Mouse (Mus musculus): ENCODE results near the gene Ugt1a2.

The Ugt1a2 gene

DNA sequence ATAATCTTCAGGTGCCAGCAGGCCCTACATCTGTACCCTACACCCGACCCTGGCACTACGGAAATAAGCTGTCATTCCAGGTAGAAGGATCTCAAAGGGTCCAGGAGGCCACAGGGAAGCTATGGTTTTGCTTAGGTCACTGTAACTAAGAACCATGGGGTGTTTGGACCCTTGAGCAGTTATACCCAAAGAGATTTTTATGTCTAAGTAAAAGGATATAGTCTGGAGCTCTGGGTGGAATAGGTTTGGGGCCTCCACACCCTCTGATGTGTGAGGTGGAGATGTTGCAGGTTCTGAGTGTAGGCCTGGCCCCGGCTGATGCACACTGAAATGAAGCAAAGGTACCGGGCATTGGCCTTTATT is 33.8 kb downstream of the Ugt1a2 start:
- DNase-seq (ENCODE audit: low spot score in 2 of 2): no peak

DNA sequence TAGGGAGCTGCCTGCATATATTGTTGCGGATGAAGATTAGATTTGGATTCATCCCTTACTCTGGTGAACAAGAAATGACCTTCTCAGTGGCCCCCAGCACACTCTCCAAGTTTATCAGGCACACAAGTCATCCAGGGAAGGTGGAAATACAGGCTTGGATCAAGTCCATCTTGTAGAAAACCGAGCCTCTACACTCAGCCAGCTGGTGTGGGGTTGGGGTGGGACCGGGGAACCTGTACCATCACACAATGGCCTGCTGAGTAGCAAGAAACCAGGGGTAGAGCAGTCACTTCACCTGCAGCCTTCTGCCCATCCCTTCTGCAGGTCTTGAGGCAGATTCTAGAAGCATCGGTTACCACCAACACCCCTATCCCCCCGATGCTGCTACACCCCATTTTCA is 34.2 kb downstream of the Ugt1a2 start:
- no peak for DNase-seq (ENCODE audit: low spot score in 2 of 2)

DNA sequence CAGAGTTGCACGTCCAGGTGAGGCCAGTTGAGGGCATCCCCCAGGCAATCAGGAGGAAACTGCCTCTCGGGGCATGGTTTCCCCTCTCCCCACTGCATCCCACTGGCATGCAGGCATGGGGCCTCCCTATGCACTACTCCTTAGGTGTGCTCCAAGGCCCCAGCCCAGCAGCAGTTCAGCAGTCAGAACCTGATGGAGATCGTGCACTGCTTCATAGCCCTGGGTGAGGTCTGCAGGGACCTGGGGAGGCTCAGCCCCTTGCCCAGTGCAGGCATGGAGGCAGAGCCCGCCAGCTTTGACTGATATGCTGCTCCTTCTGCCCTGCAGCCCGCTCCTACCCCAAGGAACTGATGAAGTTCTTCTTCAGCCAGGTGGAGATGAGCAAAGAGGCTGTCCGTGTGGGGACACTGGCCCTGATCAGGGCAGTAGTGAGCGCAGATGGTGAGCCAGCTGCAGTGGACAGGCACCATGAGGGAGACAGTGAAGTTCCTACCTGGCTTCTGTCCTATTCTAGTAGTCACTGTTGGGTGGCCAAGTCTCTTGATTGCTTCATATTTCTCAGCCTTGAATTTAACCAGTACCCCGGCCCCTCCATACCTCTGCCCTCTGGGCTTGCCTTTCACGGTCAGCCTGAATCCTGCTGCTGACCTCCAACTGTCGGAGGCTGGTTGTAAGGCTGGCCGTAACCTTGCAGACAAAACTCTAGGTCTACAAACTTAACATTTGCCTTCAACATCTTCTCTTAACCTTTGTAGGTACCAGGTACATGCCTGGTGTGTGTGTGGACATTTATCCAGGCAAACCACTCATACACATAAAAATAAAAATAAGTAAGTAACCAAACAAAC is 34.9 kb downstream of the Ugt1a2 start:
- DNase-seq (ENCODE audit: low spot score in 2 of 2): no peak

DNA sequence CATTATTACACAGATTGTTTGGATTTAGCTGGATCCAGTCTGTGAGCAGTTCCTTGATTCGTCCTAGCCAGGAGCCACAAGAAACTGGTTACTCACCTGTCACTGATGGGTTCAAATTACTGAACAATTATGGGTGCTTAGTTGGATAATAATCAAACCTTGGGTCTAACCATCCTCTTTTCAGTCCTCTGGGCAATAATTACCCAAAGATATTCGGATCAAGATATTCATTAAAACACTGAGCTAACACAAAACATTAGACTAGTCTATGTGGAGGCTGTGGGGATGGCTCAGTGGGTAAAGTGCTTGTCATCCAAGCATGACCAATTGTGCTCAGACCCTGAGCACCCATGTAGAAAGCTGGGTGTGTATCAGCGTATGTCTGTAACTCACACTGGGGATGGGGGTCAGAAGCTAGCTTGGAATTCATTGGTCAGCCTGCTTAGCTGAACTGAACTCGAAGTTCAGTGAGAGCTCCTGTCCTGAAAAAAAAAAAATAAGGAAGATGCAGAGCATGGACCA is 35.6 kb downstream of the Ugt1a2 start:
- DNase-seq (ENCODE audit: low spot score in 2 of 2): no peak

DNA sequence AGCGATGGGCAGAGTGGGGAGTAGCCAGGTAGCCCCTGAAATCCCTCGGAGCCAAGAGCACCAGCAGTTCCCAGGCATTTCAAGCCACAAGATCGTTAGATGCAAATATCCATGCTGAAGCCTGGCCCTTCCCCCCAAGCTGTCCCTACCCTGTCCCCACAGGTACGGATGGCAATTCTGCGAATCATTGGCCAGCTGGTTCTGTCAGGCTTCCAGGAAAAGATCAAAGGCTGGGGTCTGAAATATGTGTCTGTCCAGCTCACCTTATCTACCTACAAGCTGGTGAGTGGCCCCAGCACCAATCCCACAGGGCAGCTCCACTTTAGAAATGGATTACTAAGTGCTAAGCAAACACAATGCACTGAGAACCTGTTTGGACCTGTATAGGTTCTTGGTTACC is 36.9 kb downstream of the Ugt1a2 start:
- no peak for DNase-seq (ENCODE audit: low spot score in 2 of 2)

DNA sequence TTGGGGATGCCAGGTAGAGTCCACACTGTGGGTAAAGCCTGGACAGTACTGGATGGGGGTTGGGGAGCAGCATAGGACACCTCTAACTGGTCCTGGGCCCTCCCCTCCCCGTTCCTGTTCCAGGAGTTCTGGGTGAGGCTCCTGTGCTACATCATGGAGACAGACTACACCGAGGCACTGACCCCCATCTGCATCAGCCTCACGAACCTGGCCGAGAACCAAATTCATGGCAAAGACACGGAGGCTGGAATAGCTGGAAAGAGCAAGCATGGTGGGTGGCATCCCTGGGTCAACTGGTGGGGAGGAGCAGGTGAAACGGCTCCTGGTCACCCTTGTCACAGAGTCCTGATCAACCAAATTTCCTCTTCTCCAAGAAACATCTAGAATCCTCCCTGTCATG is 38.4 kb downstream of the Ugt1a2 start:
- DNase-seq (ENCODE audit: low spot score in 2 of 2): no peak

DNA sequence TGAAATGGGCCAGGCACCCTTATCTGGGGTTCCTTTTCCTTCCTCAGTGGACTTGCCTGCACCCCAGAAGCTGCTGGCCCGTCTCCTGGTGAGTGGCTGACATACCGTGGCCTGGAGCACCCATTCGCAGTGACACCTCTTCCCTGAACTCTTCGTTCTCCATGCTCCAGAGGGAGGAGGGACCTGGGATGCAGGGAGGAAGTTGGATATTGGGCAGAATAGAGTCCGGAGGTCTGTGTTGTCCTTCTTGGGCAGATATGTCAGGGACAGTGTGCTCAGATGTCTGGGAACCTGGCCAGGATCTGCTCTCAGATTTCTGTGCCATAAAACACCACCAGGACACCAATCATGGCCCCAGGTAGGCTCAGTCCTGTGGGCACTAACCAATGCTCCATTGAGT is 39.7 kb downstream of the Ugt1a2 start:
- no peak for DNase-seq (ENCODE audit: low spot score in 2 of 2)

DNA sequence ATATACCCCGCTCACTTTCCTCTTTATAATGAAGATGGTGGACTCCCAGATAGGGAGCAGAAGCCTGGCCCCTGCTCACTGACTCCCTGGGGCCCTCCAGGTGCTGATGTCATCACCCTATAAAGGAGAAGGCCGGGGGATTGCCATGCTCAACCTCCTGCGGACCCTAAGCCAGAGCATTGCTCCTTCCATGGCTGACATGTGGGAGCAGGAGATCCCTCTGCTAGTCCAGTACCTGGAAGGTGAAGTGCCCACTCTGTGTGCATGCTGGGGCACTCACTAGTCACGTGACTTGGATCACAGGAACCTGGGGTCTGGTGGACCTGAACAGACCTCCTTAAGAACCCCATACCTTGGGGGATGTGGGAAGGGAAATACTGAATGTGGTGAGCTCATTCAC is 40.2 kb downstream of the Ugt1a2 start:
- no peak for DNase-seq (ENCODE audit: low spot score in 2 of 2)

DNA sequence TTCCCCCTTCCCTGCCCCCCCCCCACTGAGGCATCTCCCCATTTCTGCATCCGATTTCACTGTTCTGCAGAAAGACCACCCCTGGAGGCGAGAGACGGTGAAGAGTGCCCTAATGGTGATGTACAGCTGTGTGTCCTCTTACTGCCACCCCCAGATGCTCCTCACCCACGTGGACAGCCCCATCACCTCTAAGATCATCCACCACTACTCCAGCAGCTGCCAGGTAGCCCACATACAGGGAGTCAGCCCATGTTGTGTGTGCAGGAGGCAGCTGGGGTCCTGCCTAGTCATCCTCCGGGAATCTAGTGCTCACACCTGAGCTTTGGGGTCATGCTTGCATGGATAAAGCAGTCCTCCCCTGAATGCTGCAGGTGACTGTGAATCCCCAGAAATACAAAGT is 43.5 kb downstream of the Ugt1a2 start:
- DNase-seq (ENCODE audit: low spot score in 2 of 2): no peak

DNA sequence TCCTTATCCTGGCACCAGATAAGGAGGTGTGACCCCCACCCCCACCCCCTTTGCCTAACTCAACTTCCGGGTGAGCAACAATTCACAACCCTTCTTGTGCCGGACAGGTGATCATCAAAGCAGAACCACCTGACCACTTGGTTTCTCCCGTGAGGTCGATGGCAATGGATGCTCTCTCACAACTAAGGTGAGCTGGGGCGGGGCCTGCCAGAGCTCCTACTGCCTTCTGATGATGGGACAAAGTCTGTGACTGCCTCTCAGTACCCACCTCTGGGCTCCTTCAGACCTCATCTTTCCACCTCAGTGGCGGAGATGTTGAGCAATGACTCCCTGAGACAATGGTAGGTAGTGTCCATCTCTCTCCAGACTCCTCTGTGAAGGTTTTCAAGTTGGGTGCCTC is 45.5 kb downstream of the Ugt1a2 start:
- DNase-seq (ENCODE audit: low spot score in 2 of 2): no peak

DNA sequence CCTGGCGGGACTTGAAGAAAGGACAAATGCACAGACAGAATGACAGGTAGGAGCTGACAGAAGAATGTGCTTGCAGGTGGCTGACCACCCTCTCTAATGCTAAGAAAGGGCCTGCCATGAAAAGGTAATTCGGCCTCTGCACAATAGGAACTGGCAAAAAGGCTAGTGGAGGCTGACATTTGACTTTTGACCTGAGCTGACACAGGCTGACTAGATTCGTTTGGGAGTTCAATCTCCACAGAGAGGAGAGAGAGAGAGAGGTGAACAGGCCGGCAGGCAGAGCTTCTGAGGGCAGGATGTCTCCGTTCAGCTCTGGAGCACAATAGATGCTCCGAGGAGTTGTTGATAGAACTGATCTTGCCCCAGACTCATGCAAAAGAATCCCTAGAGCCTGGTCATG is 46.0 kb downstream of the Ugt1a2 start:
- DNase-seq (ENCODE audit: low spot score in 2 of 2): no peak

DNA sequence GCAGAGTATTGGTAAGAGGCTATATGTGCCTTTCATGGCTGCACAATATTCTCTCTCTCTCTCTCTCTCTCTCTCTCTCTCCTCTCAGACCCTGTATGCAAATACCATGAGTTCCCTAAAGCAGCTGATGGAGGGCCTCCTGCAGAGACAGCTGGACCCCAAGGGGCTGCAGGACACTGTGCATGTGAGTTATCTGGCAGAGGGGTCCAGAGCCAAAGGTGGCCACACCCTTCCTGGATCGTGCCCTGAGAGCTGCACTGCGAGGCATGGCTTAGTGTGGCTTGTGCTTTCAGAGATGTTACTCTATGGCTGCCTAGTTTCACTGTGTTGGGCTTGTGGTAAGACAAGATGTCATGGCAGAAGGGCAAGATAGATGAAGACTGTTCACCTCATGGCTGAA is 47.3 kb downstream of the Ugt1a2 start:
- DNase-seq (ENCODE audit: low spot score in 2 of 2): no peak

DNA sequence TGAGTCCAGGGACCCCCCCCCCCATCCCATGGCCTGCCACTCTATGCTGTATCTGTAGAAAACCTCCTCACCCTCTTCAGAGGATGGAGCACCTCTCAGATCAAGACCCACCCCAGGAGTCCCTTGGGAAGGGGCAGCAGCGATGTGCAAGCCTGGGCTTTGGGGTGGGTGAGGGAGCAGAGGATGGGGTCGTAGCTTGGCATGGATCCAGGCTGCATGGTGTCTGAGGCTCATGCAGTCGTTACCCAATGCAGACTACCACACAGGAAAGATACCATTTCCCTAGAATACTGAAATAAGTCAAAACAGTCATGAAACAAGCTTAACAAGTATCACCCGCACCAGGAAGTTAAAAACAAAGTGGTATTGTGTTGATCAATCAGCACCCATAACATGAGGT is 48.3 kb downstream of the Ugt1a2 start:
- DNase-seq (ENCODE audit: low spot score in 2 of 2): no peak

DNA sequence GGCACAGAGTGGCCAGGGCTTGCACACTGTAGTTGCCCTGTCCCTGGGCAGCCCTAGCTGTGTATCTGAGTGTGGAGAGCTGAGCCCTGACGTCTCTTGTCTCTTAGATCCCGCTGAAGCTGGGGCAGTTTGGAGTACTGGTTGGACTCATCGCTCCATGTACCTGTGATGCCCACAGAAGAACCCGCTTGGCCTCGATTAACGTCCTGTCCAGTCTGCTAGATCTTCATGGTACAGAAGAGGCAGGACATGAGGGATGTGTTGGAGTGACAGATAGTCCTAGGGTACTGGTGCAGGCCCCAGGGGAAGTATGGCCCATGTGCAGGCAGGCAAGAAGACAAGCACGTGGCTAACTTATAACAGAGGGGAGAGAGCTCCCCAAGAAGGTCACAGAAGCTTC is 49.2 kb downstream of the Ugt1a2 start:
- no peak for DNase-seq (ENCODE audit: low spot score in 2 of 2)

DNA sequence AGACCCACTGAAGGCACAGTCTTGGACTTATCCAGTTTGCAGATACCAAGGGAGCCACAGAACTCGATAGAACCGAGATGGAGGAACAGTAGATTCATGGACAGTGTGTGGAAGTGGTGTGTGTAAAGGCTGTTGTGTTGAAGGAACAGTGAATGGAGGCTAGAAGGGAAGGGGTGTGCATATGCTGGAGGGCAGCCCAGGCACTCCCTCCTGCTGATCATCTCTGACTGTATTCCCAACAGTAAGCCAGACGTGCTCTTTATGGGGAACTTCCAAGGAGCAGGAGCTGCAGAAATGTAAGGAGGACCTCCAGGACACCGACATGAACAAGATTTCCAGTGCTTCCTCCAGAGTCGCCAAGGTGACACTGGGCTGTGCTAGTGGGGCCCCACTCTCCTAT is 49.6 kb downstream of the Ugt1a2 start:
- DNase-seq (ENCODE audit: low spot score in 2 of 2): no peak

DNA sequence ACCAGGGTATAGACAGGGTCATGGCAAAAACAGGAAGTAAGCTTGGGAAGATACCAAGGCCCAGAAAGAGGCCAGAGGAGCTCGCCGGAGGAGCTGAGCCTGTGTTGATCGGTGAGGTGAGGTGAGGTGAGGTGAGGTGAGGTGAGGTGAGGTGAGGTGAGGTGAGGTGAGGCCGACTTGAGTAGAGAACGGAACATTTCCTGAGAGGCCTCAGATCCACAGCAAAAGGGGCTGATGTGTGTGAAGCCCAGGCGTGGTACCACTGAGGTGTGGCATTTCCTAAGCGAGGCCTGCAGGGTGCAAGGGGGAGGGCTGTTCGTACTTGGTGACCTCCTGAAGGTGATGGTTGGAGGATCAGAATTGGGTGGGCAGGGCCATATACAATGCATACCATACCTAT is 52.7 kb downstream of the Ugt1a2 start:
- DNase-seq (ENCODE audit: low spot score in 2 of 2): no peak

DNA sequence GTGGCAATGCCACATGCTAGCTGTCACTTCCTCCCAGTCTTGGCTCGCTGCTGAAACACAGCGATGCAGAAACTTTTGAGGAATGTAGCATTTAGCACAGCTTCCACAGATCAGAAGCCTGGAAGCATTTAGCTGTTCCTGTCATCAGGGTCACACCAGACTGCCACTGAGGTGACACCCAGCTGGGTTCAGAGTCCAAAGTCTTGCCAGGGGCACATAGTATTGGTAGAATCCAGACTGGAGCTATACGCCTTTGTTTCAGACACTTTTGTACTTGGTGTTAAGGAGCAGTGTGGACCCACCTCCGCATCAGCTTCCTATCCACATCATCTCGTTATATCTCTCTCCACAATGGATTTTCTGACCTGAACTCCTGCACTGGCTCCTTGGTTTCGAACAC is 53.1 kb downstream of the Ugt1a2 start:
- no peak for DNase-seq (ENCODE audit: low spot score in 2 of 2)

DNA sequence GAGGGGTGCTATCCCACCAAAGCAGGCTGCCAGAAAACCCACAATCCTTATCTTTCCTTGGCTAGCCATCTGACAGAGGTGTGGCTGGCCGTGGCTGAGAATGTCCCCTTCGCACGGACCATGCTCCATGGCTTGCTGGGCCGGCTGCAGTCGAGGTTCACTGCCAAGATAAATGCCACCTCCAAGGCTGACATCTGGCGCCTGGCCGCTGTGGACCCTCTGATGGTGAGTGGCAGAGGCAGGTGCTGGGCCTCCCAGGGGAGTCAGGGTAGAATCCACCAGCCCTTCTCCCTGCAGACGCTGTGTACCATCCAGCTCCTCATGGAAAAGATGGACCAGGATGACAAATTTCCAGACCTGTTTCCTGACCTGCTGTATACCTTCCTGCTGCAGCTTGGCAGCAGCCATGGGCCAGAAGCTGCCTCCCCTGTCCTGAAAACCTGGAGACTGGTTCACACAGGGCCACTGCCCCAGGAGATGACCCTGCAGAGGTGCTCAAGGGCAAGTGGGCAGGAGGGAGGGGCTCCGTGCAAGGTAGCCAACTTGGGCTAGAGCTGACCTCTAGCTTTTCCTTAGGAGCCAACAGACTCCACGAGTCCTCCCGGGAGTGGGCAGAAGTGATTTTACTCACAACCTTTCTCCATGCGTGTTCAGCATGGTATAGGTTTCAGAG is 54.5 kb downstream of the Ugt1a2 start:
- DNase-seq (ENCODE audit: low spot score in 2 of 2): no peak

DNA sequence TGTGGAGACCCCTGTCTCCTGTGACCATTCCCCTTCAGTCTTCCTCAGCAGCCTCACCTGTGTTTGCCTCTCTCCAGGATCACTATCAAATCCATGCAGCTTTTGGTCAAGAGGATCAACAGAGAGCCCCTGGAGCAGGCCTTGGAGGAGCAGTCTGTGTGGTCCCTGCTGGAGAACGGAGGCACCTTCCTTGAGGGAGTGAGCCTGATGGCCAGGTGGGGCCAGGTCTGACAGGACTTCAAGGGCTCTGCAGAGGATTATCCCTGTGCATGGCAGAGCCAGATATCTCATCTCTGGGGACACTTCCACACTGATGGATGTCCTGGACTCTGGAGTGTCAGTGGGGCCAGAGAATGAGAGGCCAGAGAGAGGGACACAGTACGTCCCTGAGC is 55.1 kb downstream of the Ugt1a2 start:
- DNase-seq (ENCODE audit: low spot score in 2 of 2): no peak

DNA sequence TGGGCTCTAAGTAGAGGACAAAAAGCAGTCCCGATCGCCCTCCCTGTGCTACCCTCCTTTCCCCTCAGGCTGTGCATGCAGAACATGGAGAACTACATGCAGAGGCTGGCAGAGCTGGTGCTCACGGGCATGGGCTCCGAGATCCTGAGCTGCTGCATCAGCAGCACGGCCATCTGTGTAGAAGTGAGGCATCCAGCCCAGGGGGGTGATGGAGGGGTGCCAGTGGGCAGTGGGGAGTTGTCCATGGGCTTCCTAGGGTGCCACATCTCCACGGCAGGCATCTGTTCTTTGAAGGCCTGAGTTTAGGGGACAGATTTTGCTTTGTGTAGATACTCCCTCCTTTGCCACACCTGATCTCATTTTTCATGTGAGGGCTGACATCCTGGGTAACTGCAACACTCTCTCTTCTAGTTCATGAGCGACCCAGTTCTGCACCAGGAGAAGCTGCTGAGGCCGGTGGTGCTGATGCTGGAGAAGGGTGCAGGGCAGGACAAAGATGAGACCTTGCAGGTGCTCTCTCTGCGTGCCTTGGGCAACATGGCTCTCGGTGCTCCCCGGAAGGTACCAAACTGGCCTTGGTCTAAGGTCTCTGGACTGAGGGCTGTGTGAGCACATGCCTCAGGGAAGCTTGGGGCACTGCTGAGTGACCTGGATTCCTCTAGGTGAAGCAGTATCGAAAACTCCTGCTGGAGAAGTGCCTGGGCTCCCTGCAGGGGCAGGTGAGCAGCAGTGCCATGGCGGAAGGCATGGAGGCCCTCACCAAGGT is 55.8 kb downstream of the Ugt1a2 start:
- no peak for DNase-seq (ENCODE audit: low spot score in 2 of 2)

DNA sequence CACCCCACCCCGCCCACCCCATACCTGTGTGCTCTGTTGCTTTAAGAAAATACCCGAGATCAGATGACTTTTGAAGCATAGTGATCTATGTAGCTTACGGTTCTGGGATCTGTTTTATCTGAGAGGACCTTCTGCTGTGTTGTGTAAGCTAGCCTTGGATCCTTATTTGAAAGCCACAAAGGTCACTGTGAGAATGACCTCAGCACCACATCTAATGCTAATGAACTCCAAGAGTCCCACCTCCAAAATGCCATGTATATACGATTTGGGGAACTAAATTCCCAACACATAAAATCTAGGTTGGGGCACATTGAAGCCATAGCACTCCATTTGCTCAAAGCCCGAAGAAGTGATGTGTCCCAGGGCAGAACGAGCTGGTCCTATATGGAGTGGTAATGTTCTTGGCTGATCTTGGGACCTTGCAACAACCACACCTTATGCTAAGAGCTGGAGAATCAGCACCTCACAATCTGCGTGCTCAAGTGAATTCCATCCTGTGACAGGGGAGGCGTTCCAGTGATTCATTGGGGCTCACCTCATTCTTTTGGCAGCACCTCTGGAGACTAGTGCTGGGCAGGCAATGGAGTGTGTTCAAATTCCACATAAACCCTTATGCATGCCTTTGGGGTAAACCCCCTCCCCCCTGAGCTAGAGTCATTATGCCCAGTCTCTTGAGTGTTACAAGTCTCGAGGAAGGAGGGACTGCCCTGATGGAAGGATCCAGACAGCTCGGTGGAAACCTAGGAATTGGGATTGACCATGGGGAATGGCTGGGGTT is 56.7 kb downstream of the Ugt1a2 start:
- no peak for DNase-seq (ENCODE audit: low spot score in 2 of 2)

DNA sequence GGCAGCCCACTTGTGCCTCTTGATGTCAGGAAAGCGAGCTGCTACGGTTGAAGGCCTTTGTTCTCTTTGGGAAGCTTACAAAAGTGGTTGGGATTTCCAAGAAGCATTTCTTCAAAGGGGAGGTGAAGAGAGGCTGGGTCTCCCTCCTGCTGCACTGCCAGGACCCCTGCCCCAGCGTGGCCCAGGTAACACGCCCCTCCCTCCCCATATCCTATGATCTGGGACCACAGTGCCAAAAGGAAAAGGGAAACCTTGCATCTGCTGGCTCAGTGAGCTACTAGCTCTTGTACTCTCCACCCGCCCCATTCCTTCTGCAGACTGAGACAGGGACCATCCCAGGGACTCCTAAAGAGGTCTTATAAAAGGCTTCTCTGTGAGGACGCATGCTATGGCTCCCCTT is 57.3 kb downstream of the Ugt1a2 start:
- no peak for DNase-seq (ENCODE audit: low spot score in 2 of 2)

Measured in natural killer cell, adult 2 months (primary cell).